Mouse (Mus musculus): Measurements from ENCODE around the gene Ndufv3.

DNA sequence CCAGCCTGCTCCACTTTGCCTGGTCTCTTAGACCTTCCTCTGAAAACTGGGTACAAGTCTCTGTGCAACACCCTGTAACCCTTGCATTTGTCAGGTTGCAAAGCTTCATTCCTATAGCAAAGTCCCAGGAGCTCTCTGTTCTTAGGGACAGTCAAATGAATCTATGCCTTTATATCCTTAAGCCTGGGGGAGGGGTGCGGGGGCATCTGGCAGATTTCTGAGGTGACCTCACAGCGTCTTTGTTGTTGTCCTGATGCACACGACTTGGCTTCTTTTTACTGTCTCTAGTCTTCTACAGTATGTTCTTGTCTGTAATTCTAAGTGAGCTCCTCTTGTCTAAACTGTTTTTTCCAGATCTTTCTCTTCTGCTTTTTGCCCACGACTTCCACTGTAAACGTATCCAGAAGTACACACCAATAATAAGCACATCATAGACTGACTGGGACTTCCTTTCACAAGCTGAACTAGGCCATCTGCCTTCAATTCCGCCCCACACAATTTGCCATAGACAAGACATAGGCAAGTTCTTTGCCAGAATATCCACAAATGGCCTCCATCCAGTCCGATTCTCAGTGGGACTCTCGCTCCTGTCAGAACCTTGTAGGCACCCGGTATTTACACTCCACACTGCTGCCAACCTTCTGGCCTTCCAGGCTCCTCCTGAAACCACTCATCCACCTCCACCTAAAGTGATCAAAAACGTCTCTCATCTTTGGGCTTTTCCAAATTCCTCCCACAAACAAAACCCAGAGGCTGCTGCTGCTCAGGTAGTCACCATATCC is 56.7 kb downstream of the Ndufv3 start:
- TF ChIP-seq CTCF (IDR thresholded peaks at IDR 0.05; ENCODE audit: borderline replicate concordance, insufficient read depth, low read depth, low read length) (no peak), POLR2A (IDR thresholded peaks at IDR 0.05; ENCODE audit: borderline replicate concordance, insufficient read depth, low read length) (no peak)

Measured in cerebellum, adult 2 months (tissue).